Mouse (Mus musculus): Measurements from ENCODE around the gene Ky. TPM values are rescaled to one million over a fixed set of nuclear protein-coding genes. Genes with fewer than 3 reads are reported as not detected.

The Ky gene
- polyA plus RNA-seq, 1 experiment from 2014 or later: 0.03 TPM

- Histone ChIP-seq H3K27me3 (replicated peaks) (no peaks in the 10 kb centered on the region), H3K4me1 (replicated peaks) (no peaks in the 10 kb centered on the region), H3K4me2 (replicated peaks) (no peak overlapping the region), H3K36me3 (no peaks in the 10 kb centered on the region), H3K27ac (no peak overlapping the region), H3K9ac (no peak overlapping the region), H3K4me3 (replicated peaks) (no peak overlapping the region), H3K9me3 (no peaks in the 10 kb centered on the region)
- WGBS: 78% methylated on average over 4 of the region's 4 CpGs
- no peak for ATAC-seq
These were observed 8.0 kb downstream of the Ky start for GRCm38 (mm10) chr9:102513578-102513977.

DNA sequence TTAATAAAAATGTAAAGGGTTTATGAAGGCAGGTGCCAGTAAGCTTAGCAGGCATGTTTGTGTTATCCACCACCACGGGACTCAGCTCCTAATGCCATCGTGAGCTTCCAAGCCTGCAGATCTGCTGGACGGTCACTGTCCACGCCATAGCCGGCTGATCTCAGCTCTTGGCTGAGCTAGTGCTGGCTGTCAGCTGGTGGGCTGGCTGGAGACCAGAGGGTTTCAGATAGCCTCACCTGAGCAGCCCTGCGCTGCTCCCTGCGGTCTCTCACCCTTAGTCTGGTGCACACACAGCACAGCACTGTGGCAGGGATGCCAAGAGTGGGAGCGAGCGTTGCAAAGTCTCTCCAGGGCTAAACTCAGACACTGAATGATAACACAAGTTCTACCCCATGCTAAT, 12.9 kb downstream of the Ky start:
- WGBS: 89% methylated on average over 9 of the region's 9 CpGs
- Histone ChIP-seq H3K4me2 (replicated peaks) (no peak overlapping the region), H3K4me3 (replicated peaks) (no peak overlapping the region), H3K4me1 (replicated peaks) (no peaks in the 10 kb centered on the region), H3K9me3 (no peaks in the 10 kb centered on the region), H3K36me3 (no peaks in the 10 kb centered on the region), H3K27me3 (replicated peaks) (no peaks in the 10 kb centered on the region), H3K27ac (no peak overlapping the region), H3K9ac (no peak overlapping the region)
- no peak for ATAC-seq

GRCm38 (mm10) chr9:102521396-102521795, 15.8 kb downstream of the Ky start:
- ATAC-seq: no peak
- no peaks in the 10 kb centered on the region for H3K36me3 ChIP-seq
- H3K4me2 ChIP-seq (replicated peaks): no peak overlapping the region
- no peaks in the 10 kb centered on the region for H3K4me1 ChIP-seq (replicated peaks)
- H3K4me3 ChIP-seq (replicated peaks): no peak overlapping the region
- no peak overlapping the region for H3K9ac ChIP-seq
- WGBS: 68% methylated on average over 4 of the region's 4 CpGs
- no peak overlapping the region for H3K27ac ChIP-seq
- no peaks in the 10 kb centered on the region for H3K9me3 ChIP-seq
- no peaks in the 10 kb centered on the region for H3K27me3 ChIP-seq (replicated peaks)

DNA sequence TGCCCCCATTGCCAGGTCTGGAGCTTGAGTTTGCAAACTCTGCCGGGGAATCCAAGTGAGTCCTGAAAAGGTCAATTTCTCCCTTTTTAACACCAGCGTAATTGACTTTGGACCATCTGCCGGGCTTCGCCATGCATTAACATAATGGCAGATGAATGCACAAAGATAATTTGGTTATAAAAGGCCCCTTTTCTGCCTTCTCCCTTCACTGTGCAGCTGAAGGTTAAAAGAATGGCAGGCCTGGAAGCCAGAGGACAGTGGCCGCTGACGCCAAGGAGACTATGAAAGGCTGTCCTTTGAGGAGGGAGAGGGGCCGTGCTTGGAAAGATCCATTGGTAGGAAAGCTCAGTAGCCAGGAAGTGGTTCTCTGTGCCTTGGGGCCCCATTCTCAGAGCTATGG, 22.6 kb downstream of the Ky start:
- no peak overlapping the region for H3K27ac ChIP-seq
- no peak overlapping the region for H3K4me3 ChIP-seq (replicated peaks)
- H3K36me3 ChIP-seq: no peaks in the 10 kb centered on the region
- WGBS: 86% methylated on average over 7 of the region's 7 CpGs
- H3K9ac ChIP-seq: no peak overlapping the region
- no peaks in the 10 kb centered on the region for H3K9me3 ChIP-seq
- H3K27me3 ChIP-seq (replicated peaks): no peaks in the 10 kb centered on the region
- H3K4me2 ChIP-seq (replicated peaks): no peak overlapping the region
- H3K4me1 ChIP-seq (replicated peaks): no peaks in the 10 kb centered on the region
- ATAC-seq: no peak

DNA sequence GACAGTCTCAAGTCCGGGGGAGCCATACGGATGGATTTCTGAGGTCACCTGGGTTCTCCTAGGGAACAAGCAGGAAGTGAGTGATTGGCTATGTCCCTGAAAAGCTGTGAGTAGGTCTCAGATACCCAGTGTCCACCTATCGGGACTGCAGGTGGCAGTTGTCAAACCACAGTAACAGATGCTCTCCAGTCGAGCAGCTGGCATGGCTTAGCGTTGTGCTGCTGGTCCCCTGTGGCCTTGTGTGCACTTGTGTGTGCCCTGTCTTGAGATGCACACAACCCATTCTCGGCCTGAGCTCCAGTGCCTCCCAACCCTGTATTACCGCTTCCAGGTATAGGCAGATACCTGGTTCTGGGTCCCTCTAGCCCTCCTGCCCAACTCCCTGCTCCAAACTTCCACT, 23.0 kb downstream of the Ky start:
- H3K27ac ChIP-seq: no peak overlapping the region
- no peaks in the 10 kb centered on the region for H3K36me3 ChIP-seq
- H3K4me2 ChIP-seq (replicated peaks): no peak overlapping the region
- H3K9ac ChIP-seq: no peak overlapping the region
- H3K27me3 ChIP-seq (replicated peaks): no peaks in the 10 kb centered on the region
- ATAC-seq: no peak
- WGBS: 81% methylated on average over 7 of the region's 7 CpGs
- H3K4me3 ChIP-seq (replicated peaks): no peak overlapping the region
- H3K4me1 ChIP-seq (replicated peaks): no peaks in the 10 kb centered on the region
- no peaks in the 10 kb centered on the region for H3K9me3 ChIP-seq

DNA sequence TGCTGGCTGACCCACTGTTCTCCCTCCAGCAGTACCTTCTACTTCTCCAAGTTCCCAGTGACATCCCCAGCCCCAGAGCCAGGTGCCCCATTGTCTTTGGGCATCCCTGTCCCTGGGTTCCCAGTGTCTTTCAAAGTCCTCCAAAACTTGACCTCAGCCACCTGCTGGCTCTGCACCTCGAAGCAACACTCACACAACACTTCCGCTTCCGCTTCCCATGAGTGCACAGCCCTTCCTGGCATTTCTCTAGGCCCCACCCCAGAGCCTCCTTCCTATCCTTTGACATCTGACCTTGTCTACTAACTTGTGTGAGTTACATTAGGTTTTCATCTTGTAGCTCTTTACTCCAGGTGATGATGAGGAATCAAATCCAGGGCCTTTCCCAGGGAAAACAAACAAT, 23.5 kb downstream of the Ky start:
- WGBS: 75% methylated on average over 3 of the region's 3 CpGs
- no peak overlapping the region for H3K4me2 ChIP-seq (replicated peaks)
- no peaks in the 10 kb centered on the region for H3K27me3 ChIP-seq (replicated peaks)
- no peak for ATAC-seq
- no peak overlapping the region for H3K9ac ChIP-seq
- no peak overlapping the region for H3K27ac ChIP-seq
- no peaks in the 10 kb centered on the region for H3K36me3 ChIP-seq
- H3K4me3 ChIP-seq (replicated peaks): no peak overlapping the region
- no peaks in the 10 kb centered on the region for H3K9me3 ChIP-seq
- no peaks in the 10 kb centered on the region for H3K4me1 ChIP-seq (replicated peaks)

DNA sequence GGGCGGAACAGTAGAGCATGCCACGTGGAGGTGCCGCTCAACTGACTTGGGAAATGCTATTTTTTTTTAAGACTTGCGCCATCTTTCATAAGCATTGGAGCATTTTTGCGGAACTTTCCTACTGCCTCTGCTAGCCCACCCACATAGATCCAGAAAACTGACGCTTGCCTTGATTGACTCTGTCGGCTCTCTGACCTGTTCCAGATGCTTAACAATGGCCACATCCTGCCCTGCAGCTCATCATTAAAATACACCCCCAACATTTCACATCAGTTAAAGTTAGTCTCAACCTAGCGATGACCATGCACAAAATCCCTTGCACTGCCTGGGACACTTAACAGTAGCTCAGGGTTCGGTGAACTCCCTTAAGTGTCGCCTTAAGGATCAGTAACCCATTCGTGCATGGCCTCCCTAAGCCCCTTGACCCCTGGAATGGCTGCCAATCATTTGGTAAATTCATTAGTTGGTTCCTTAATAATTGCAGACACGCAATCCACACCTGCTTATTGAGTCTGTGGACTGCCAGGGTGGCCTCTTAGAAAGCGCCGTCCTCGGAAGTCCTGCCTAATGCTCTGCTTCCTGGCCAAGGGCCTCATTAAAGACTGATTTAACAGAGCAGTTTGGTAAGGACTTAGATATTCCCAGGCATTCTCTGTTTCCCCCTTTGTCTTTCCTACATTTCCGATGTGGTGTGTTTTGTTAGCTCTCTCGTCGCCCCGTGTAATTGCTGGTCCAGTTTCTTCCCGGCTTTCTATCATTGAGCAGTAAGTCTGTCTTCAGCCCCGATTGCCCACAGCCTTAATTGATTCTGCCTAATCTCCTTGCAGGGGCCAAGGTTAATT, 25.7 kb downstream of the Ky start:
- H3K9ac ChIP-seq: no peak overlapping the region
- H3K4me3 ChIP-seq (replicated peaks): no peak overlapping the region
- no peaks in the 10 kb centered on the region for H3K9me3 ChIP-seq
- H3K36me3 ChIP-seq: no peaks in the 10 kb centered on the region
- H3K4me1 ChIP-seq (replicated peaks): no peaks in the 10 kb centered on the region
- H3K27me3 ChIP-seq (replicated peaks): no peaks in the 10 kb centered on the region
- no peak overlapping the region for H3K4me2 ChIP-seq (replicated peaks)
- H3K27ac ChIP-seq: no peak overlapping the region
- 68% methylated on average over 21 of the region's 21 CpGs for WGBS
- no peak for ATAC-seq

DNA sequence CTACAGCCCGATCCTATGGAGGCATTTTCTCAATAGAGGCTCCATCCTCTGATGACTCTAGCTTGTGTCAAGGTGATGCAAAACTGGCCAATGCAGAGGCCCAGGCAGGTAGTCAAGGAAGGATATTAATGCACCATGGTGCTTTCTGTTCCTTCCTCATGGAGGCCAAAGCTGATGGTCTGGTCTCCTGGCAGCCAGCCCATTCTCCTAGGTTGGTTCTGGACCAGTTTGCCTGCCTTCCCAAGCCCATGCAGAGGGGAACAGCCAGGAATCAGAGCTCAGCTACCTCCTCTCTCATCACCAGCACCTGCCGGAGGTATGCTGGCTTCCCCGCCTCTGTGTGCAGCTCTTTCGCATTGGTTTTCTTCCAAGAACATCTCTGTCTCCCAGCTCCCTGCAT, 31.4 kb downstream of the Ky start:
- H3K27me3 ChIP-seq (replicated peaks): no peaks in the 10 kb centered on the region
- no peak overlapping the region for H3K4me2 ChIP-seq (replicated peaks)
- WGBS: 89% methylated on average over 4 of the region's 4 CpGs
- ATAC-seq: no peak
- H3K36me3 ChIP-seq: no peaks in the 10 kb centered on the region
- H3K4me3 ChIP-seq (replicated peaks): no peak overlapping the region
- no peak overlapping the region for H3K9ac ChIP-seq
- H3K27ac ChIP-seq: no peak overlapping the region
- no peaks in the 10 kb centered on the region for H3K4me1 ChIP-seq (replicated peaks)
- no peaks in the 10 kb centered on the region for H3K9me3 ChIP-seq

DNA sequence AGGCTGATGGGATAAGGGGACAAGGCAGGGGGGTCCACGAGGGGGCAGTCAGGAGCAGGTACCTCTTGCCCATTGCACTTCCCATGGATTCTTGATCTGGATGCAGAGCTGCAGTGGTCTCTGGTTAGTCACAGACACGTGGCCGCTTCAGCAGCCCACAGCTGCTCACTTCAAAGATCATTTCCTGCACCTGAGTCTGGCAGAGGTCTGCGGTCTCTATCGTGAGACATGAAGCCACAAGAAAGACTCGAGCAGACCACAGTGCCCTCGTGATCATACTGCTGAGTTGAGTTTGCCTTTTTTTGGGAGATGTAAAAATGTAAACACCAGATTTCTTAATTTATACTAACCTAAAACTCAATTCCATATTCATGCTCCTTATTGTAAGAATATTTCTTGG, 34.1 kb downstream of the Ky start:
- Histone ChIP-seq H3K9ac (no peak overlapping the region), H3K4me3 (replicated peaks) (no peak overlapping the region), H3K9me3 (no peaks in the 10 kb centered on the region), H3K4me2 (replicated peaks) (no peak overlapping the region), H3K4me1 (replicated peaks) (0 out of 2 replicates have a peak, but pooled peaks cover 1% of the 10 kb centered on the region), H3K27me3 (replicated peaks) (peaks cover 9% of the 10 kb centered on the region; the same call in 1 of the 2 replicates), H3K27ac (no peak overlapping the region), H3K36me3 (no peaks in the 10 kb centered on the region)
- ATAC-seq: no peak
- WGBS: 51% methylated on average over 7 of the region's 7 CpGs

- no peak for ATAC-seq
- H3K9me3 ChIP-seq: no peaks in the 10 kb centered on the region
- no peak overlapping the region for H3K4me2 ChIP-seq (replicated peaks)
- H3K36me3 ChIP-seq: no peaks in the 10 kb centered on the region
- 84% methylated on average over 10 of the region's 10 CpGs for WGBS
- peaks cover 12% of the 10 kb centered on the region for H3K27me3 ChIP-seq (replicated peaks)
- no peak overlapping the region for H3K9ac ChIP-seq
- no peak overlapping the region for H3K27ac ChIP-seq
- H3K4me1 ChIP-seq (replicated peaks): 0 out of 2 replicates have a peak, but pooled peaks cover 5% of the 10 kb centered on the region
- no peak overlapping the region for H3K4me3 ChIP-seq (replicated peaks)
These were observed 36.1 kb downstream of the Ky start for GRCm38 (mm10) chr9:102541666-102542065.

- Histone ChIP-seq H3K4me3 (replicated peaks) (no peak overlapping the region), H3K27ac (no peak overlapping the region), H3K4me1 (replicated peaks) (0 out of 2 replicates have a peak, but pooled peaks cover 5% of the 10 kb centered on the region), H3K27me3 (replicated peaks) (peaks cover 19% of the 10 kb centered on the region), H3K9ac (no peak overlapping the region), H3K9me3 (no peaks in the 10 kb centered on the region), H3K4me2 (replicated peaks) (no peak overlapping the region), H3K36me3 (no peaks in the 10 kb centered on the region)
- WGBS: 70% methylated on average over 8 of the region's 8 CpGs
- ATAC-seq: no peak
These were observed 37.0 kb downstream of the Ky start for GRCm38 (mm10) chr9:102542540-102542939.

DNA sequence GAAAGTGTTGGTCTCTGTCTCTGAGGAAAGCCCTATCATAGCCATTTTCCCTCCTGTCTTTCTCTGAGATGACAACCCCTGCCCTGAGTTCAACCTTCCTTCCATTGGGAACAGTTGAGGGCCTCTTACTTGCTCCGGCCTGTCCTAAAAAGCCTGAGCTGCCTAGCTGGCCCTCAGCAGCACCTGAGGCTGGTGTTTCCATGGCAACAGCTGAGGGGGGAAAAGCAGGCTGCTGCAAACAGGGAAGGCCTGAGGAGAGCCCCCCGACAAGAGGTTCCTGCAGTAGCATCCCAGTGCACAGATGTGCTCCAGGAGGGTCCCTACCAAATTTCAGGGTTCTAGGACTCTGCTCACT, 38.2 kb downstream of the Ky start:
- Histone ChIP-seq H3K9ac (no peak overlapping the region), H3K27me3 (replicated peaks) (peaks cover 19% of the 10 kb centered on the region), H3K27ac (no peak overlapping the region), H3K4me2 (replicated peaks) (no peak overlapping the region), H3K36me3 (no peaks in the 10 kb centered on the region), H3K4me1 (replicated peaks) (0 out of 2 replicates have a peak, but pooled peaks cover 5% of the 10 kb centered on the region), H3K9me3 (no peaks in the 10 kb centered on the region), H3K4me3 (replicated peaks) (no peak overlapping the region)
- WGBS: 75% methylated on average over 2 of the region's 2 CpGs
- no peak for ATAC-seq

DNA sequence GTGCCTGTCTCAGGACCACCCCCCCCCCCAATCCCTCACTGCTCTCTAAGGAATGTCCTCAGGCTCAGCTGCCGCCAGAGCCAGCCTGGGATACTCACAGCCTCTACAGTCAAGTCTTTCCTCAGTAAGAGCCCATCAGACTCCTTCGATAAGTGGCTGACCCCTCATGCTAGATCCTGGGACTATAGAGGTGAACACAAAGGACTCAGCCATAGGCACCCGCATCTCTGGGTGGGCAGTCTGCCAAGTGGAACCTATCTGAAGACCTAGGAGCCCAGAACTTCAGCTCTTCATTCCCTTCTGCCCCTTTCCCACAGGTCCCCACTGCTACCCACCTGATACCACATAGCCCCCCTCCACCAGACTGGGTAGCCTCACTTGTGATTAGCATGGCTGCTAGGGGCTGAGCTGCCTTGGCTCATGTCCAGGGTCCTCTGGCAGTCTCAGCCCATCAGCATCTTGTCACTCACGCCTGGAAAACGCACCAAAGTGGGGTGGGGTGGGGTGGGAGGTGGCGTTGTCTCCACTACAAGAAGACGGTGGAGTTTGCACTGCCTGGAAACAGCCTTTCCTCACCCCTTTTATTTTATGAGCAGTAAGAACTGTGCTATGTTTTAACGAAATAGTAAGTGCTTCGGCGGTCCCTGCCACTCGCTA, 38.7 kb downstream of the Ky start:
- Histone ChIP-seq H3K4me3 (replicated peaks) (peak overlapping the region; percentile 27), H3K27ac (no peak overlapping the region), H3K27me3 (replicated peaks) (peaks cover 19% of the 10 kb centered on the region), H3K9me3 (no peaks in the 10 kb centered on the region), H3K4me1 (replicated peaks) (0 out of 2 replicates have a peak, but pooled peaks cover 5% of the 10 kb centered on the region), H3K4me2 (replicated peaks) (peak overlapping the region; percentile 65), H3K36me3 (no peaks in the 10 kb centered on the region), H3K9ac (no peak overlapping the region)
- peak; percentile 32 for ATAC-seq
- 21% methylated on average over 11 of the region's 11 CpGs for WGBS
